Mouse (Mus musculus): ENCODE data around the gene Vps8.

DNA sequence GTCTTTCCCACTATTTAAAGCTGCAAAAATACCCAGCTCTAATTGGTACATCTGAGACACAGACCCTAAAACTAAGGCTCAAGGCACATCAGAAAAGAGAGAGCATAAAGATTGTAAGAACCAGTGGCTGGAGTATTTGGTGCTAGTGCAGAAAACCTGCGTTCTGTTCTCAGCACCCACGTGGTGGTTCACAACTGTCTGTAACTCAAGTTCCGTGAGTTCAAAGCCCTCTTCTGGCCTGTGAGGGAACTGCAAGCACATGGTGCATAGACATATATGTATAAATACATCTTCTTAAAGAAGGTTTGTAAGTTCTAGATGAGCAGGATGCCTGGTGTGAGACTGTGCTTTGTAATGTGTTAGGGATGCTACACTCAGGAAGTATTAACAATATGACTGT, 8.7 kb downstream of the Vps8 start:
- TF ChIP-seq CTCF (IDR thresholded peaks at IDR 0.05; ENCODE audit: low read depth) (peak; percentile 34; the same call in 1 of the 2 replicates), EP300 (IDR thresholded peaks at IDR 0.05; ENCODE audit: low read depth) (no peak)
